Mouse (Mus musculus): ENCODE data around the gene Kcnd3. TPM values are rescaled to one million over a fixed set of nuclear protein-coding genes. Genes with fewer than 3 reads are reported as not detected.
A peak's percentile ranks its signal among the peaks of the same experiment; 100 is the strongest.

The Kcnd3 gene
- polyA plus RNA-seq, 1 experiment from 2014 or later: 0.62 TPM

DNA sequence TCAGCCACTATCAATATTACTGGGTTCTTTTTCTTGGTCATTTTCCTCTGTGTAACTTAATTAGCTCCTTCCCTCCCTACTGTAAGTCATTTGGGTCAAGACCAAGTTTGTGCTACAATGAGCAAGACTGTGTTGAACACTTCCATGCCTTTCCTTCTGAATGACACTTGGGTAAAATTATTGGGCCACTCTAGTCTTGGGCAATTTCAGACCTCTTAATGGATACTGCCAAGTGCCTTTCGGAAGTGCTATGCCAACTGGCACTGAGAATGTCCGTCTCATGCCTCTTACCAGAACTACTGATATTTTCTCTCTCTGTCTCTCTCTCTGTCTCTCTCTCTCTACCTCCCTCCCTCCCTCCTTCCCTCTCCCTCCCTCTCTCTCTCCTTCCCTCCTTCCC, 173.8 kb downstream of the Kcnd3 start:
- Histone ChIP-seq H3K9me3 (replicated peaks; ENCODE audit: control insufficient read depth, low read length) (no peaks in the 10 kb centered on the region), H3K27ac (ENCODE audit: low read length) (no peak overlapping the region), H3K4me1 (ENCODE audit: control insufficient read depth, insufficient read depth, low read length) (no peaks in the 10 kb centered on the region), H3K36me3 (ENCODE audit: control insufficient read depth, insufficient read depth) (no peaks in the 10 kb centered on the region), H3K9ac (ENCODE audit: low read length) (no peak overlapping the region), H3K4me2 (ENCODE audit: low read depth, low read length) (no peak overlapping the region), H3K27me3 (ENCODE audit: control insufficient read depth, insufficient read depth, low read length) (no peaks in the 10 kb centered on the region; the same call in 1 of the 2 replicates), H3K4me3 (ENCODE audit: low read length) (no peak overlapping the region)
- WGBS: 82% methylated on average over 2 of the region's 2 CpGs
- no peak for ATAC-seq (replicated peaks; ENCODE audit: extremely low read depth, insufficient read depth, low FRiP score)

- Histone ChIP-seq H3K9me3 (replicated peaks; ENCODE audit: control insufficient read depth, low read length) (no peaks in the 10 kb centered on the region), H3K9ac (ENCODE audit: low read length) (no peak overlapping the region), H3K4me1 (ENCODE audit: control insufficient read depth, insufficient read depth, low read length) (no peaks in the 10 kb centered on the region; the same call in 1 of the 2 replicates), H3K4me2 (ENCODE audit: low read depth, low read length) (no peak overlapping the region), H3K27me3 (ENCODE audit: control insufficient read depth, insufficient read depth, low read length) (no peaks in the 10 kb centered on the region; the same call in 1 of the 2 replicates), H3K4me3 (ENCODE audit: low read length) (no peak overlapping the region), H3K27ac (ENCODE audit: low read length) (no peak overlapping the region), H3K36me3 (ENCODE audit: control insufficient read depth, insufficient read depth) (no peaks in the 10 kb centered on the region)
- WGBS: 58% methylated on average over 6 of the region's 6 CpGs
- ATAC-seq (replicated peaks; ENCODE audit: extremely low read depth, insufficient read depth, low FRiP score): no peak
These were observed 175.1 kb downstream of the Kcnd3 start for GRCm38 (mm10) chr3:105627258-105627657.

- no peaks in the 10 kb centered on the region; the same call in 1 of the 2 replicates for H3K4me1 ChIP-seq (ENCODE audit: control insufficient read depth, insufficient read depth, low read length)
- no peak overlapping the region for H3K9ac ChIP-seq (ENCODE audit: low read length)
- H3K27ac ChIP-seq (ENCODE audit: low read length): no peak overlapping the region
- H3K4me3 ChIP-seq (ENCODE audit: low read length): no peak overlapping the region
- 34% methylated on average over 2 of the region's 2 CpGs for WGBS
- H3K36me3 ChIP-seq (ENCODE audit: control insufficient read depth, insufficient read depth): no peaks in the 10 kb centered on the region
- H3K27me3 ChIP-seq (ENCODE audit: control insufficient read depth, insufficient read depth, low read length): peaks cover 2% of the 10 kb centered on the region; the same call in 1 of the 2 replicates
- no peaks in the 10 kb centered on the region for H3K9me3 ChIP-seq (replicated peaks; ENCODE audit: control insufficient read depth, low read length)
- H3K4me2 ChIP-seq (ENCODE audit: low read depth, low read length): no peak overlapping the region
- ATAC-seq (replicated peaks; ENCODE audit: extremely low read depth, insufficient read depth, low FRiP score): no peak
These were observed 180.2 kb downstream of the Kcnd3 start for GRCm38 (mm10) chr3:105632296-105632695.

DNA sequence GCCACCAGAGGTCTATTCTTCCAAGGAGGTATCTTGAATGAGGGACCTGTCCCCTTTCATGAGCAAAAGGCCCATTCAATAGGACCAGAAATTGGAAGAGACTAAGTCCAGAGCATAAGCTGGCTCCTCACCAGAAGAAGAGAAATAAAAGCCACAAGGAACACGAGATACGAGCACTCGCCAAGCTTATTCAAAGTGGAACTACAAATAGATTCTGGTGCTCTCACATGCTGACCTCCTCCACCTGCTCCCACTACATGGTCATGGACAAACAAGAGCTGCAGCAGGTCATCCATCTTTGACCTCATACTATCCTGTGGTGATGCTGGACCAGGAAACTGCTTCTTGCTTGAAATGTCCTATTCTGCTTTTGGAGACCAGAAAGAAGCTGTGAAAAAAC, 180.9 kb downstream of the Kcnd3 start:
- Histone ChIP-seq H3K27me3 (ENCODE audit: control insufficient read depth, insufficient read depth, low read length) (peaks cover 2% of the 10 kb centered on the region; the same call in 1 of the 2 replicates), H3K9me3 (replicated peaks; ENCODE audit: control insufficient read depth, low read length) (no peaks in the 10 kb centered on the region), H3K4me2 (ENCODE audit: low read depth, low read length) (no peak overlapping the region), H3K9ac (ENCODE audit: low read length) (no peak overlapping the region), H3K4me1 (ENCODE audit: control insufficient read depth, insufficient read depth, low read length) (no peaks in the 10 kb centered on the region; the same call in 1 of the 2 replicates), H3K27ac (ENCODE audit: low read length) (no peak overlapping the region), H3K36me3 (ENCODE audit: control insufficient read depth, insufficient read depth) (no peaks in the 10 kb centered on the region), H3K4me3 (ENCODE audit: low read length) (no peak overlapping the region)
- ATAC-seq (replicated peaks; ENCODE audit: extremely low read depth, insufficient read depth, low FRiP score): no peak
- WGBS: 79% methylated on average over 3 of the region's 3 CpGs

- no peaks in the 10 kb centered on the region for H3K27me3 ChIP-seq (ENCODE audit: control insufficient read depth, insufficient read depth, low read length)
- H3K36me3 ChIP-seq (ENCODE audit: control insufficient read depth, insufficient read depth): no peaks in the 10 kb centered on the region
- no peak overlapping the region for H3K4me2 ChIP-seq (ENCODE audit: low read depth, low read length)
- ATAC-seq (replicated peaks; ENCODE audit: extremely low read depth, insufficient read depth, low FRiP score): peak; percentile 70; the same call in 1 of the 2 replicates
- 32% methylated on average over 1 of the region's 1 CpGs for WGBS
- H3K9me3 ChIP-seq (replicated peaks; ENCODE audit: control insufficient read depth, low read length): no peaks in the 10 kb centered on the region
- H3K27ac ChIP-seq (ENCODE audit: low read length): no peak overlapping the region
- H3K4me1 ChIP-seq (ENCODE audit: control insufficient read depth, insufficient read depth, low read length): no peaks in the 10 kb centered on the region
- H3K9ac ChIP-seq (ENCODE audit: low read length): no peak overlapping the region
- no peak overlapping the region for H3K4me3 ChIP-seq (ENCODE audit: low read length)
These were observed 190.1 kb downstream of the Kcnd3 start for GRCm38 (mm10) chr3:105642186-105642585.

DNA sequence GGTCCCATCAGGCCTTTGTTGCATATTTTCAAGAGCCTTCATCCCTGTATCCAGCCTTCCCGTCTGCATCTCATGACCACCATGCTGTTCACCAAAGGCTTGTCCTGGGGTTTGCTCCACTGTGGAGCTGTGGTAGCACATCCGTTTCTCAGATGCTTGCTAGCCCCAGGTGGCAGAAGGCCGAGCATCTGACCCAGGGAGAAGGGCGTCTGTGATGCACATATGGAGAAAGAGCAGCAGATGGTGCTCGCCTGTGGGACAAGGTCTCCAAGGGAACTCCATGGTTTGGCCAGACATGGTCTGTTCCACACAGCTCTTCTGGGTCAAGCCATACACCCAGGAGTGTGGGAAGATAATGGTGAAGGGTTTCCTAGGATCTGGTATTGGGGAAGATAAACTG, 191.4 kb downstream of the Kcnd3 start:
- H3K27me3 ChIP-seq (ENCODE audit: control insufficient read depth, insufficient read depth, low read length): no peaks in the 10 kb centered on the region
- H3K9me3 ChIP-seq (replicated peaks; ENCODE audit: control insufficient read depth, low read length): no peaks in the 10 kb centered on the region
- 78% methylated on average over 5 of the region's 5 CpGs for WGBS
- ATAC-seq (replicated peaks; ENCODE audit: extremely low read depth, insufficient read depth, low FRiP score): no peak
- H3K4me2 ChIP-seq (ENCODE audit: low read depth, low read length): no peak overlapping the region
- H3K9ac ChIP-seq (ENCODE audit: low read length): no peak overlapping the region
- H3K36me3 ChIP-seq (ENCODE audit: control insufficient read depth, insufficient read depth): no peaks in the 10 kb centered on the region
- no peak overlapping the region for H3K4me3 ChIP-seq (ENCODE audit: low read length)
- no peaks in the 10 kb centered on the region for H3K4me1 ChIP-seq (ENCODE audit: control insufficient read depth, insufficient read depth, low read length)
- H3K27ac ChIP-seq (ENCODE audit: low read length): no peak overlapping the region

DNA sequence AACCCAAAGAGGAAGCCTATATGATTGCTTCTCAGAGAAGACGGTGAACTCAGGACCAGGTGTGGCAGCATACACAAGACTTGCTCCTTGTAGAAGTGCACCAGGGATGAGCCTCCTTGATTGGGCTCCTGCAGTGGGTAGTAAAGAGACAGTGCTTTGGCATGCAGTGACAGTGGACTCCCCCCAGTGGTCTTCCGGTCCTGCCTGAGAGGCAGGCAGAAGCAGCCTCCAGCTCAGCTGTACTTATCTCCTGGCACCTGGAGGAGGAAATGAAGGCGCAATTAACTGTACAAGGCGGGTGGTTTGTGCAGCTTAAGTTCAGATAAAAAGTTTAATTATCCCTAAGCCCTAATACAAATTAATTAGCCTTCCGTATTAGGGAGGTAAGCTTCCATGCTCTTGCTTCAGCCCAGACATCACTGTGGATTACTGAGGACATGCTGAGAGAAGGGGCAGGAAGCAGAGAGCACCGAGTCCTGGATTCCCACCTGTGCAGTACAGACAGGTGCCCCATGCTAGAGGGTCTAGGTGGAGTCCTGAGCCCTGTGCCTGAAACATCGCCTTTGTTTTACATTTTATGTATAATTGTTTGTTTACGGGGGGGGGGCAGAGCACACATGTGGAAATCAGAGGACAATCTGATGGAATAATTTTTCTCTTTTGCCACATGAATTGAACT, 196.9 kb downstream of the Kcnd3 start:
- Histone ChIP-seq H3K4me2 (ENCODE audit: low read depth, low read length) (no peak overlapping the region), H3K36me3 (ENCODE audit: control insufficient read depth, insufficient read depth) (no peaks in the 10 kb centered on the region), H3K4me1 (ENCODE audit: control insufficient read depth, insufficient read depth, low read length) (no peaks in the 10 kb centered on the region), H3K27me3 (ENCODE audit: control insufficient read depth, insufficient read depth, low read length) (no peaks in the 10 kb centered on the region), H3K9ac (ENCODE audit: low read length) (no peak overlapping the region), H3K9me3 (replicated peaks; ENCODE audit: control insufficient read depth, low read length) (no peaks in the 10 kb centered on the region), H3K27ac (ENCODE audit: low read length) (no peak overlapping the region), H3K4me3 (ENCODE audit: low read length) (no peak overlapping the region)
- 63% methylated on average over 8 of the region's 8 CpGs for WGBS
- ATAC-seq (replicated peaks; ENCODE audit: extremely low read depth, insufficient read depth, low FRiP score): no peak

DNA sequence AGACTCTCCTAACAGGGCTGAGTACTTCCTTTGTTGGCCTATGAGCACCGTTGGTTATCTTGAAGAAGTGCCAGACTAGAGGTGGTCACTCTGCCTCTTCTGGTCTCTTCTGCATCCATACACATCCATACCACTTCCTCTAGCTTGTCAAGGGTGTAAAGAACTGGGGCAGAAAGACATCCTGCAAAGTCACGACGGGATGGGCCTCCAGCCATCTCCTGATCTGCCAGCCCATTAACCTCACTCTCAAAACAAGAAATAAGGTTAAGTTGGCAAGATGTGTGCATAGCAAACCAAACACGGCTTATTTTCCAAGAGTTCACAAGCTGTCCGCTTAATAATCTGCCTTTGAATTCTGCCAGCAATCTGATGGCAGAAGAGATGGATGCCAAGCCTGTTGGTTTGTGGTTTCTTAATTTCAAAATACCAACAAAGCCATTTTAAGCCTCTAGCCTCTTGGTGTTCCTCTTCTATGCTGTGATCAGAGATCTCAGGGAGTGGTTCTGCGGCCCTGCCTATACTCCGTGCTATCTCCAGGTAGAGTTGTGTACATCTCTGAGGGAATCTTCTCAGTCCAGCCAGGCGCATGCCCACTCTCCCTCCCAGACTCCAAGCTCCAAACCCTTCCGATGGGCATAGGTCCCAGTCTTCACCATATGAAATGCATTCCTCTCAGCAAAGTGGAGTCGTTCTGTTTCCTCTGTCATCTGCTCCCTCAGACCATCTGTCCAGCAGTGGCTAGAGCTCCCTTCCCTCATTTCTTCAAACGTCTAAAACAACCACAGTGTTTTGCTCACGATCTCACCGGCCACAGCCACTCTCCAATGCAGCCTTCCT, 201.6 kb downstream of the Kcnd3 start:
- no peak for ATAC-seq (replicated peaks; ENCODE audit: extremely low read depth, insufficient read depth, low FRiP score)
- H3K4me3 ChIP-seq (ENCODE audit: low read length): no peak overlapping the region
- 84% methylated on average over 13 of the region's 13 CpGs for whole genome bisulfite sequencing

GRCm38 (mm10) chr3:105655031-105655585, 203.0 kb downstream of the Kcnd3 start:
- no peak for ATAC-seq (replicated peaks; ENCODE audit: extremely low read depth, insufficient read depth, low FRiP score)
- Histone ChIP-seq H3K27ac (ENCODE audit: low read length) (no peak overlapping the region), H3K9ac (ENCODE audit: low read length) (no peak overlapping the region), H3K36me3 (ENCODE audit: control insufficient read depth, insufficient read depth) (no peaks in the 10 kb centered on the region), H3K4me2 (ENCODE audit: low read depth, low read length) (no peak overlapping the region), H3K4me3 (ENCODE audit: low read length) (no peak overlapping the region), H3K4me1 (ENCODE audit: control insufficient read depth, insufficient read depth, low read length) (no peaks in the 10 kb centered on the region), H3K27me3 (ENCODE audit: control insufficient read depth, insufficient read depth, low read length) (no peaks in the 10 kb centered on the region), H3K9me3 (replicated peaks; ENCODE audit: control insufficient read depth, low read length) (no peaks in the 10 kb centered on the region)
- WGBS: 84% methylated on average over 11 of the region's 11 CpGs

More for the DNA sequence above, 201.6 kb downstream of the Kcnd3 start:
- no peak overlapping the region for H3K27ac ChIP-seq (ENCODE audit: low read length)
- no peaks in the 10 kb centered on the region for H3K9me3 ChIP-seq (replicated peaks; ENCODE audit: control insufficient read depth, low read length)
- H3K4me1 ChIP-seq (ENCODE audit: control insufficient read depth, insufficient read depth, low read length): no peaks in the 10 kb centered on the region
- H3K36me3 ChIP-seq (ENCODE audit: control insufficient read depth, insufficient read depth): no peaks in the 10 kb centered on the region
- no peak overlapping the region for H3K4me2 ChIP-seq (ENCODE audit: low read depth, low read length)
- H3K27me3 ChIP-seq (ENCODE audit: control insufficient read depth, insufficient read depth, low read length): no peaks in the 10 kb centered on the region
- no peak overlapping the region for H3K9ac ChIP-seq (ENCODE audit: low read length)

Data from heart, embryonic 16.5 days (tissue).